Mouse (Mus musculus) kidney, adult 8-10 months (tissue): ENCODE measurements around the gene Slc29a2.
"Not testable (repeated sequence)": the region's sequence is repeated elsewhere in the genome, so short reads cannot be mapped to it uniquely, and the experiment has no call there.

Experiments
- DNase-seq, 2 experiments: peaks; one replicate each; pipeline ENCODE4 v3.0.0; 2022

Slc29a2 gene

DNA sequence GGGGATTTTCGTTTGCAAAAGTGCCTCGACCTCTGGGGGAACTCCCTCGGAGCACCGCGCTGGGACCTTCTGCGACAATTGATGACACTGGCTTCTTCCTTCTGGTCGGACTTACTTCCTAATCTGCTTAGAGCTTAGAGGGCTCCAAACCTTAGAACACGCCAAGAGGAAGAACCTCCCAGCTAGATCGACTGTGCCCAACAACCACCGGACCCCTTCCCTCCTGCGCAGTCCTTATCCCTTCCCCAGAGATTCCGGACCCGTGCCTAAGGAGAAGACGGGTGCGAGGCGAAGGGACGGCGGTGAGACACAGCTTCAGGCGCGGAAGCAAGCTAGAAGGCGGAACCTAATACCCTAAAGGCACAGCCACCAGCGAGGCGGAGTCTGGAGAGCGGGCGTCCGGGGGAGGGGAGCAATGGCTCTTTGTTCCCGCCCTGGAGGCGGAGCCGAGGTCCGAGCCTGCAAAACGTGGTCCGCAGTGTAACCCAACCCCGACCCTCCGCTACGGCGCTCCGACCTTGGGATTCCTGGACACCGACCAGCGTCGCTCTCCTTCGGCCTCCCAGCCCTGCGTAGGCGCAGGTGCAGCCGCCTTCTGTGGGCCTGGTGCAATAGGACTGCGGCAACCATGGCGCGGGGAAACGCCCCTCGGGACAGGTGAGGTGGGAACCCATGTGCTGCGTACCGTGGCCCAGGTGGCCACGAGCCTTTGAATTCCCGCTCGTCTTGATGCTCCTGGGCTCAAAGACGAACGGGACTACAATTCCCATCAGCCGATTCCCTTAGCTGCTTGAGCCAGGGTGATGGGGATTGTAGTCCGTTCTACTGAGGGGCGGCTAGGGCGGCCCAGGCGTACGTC, at the start of gene Slc29a2:
Slc29a2 (plus strand) TSS at position 240 of the 859 bp plus-strand sequence.
- DNase-seq: peak; percentile 93 to 95

DNA sequence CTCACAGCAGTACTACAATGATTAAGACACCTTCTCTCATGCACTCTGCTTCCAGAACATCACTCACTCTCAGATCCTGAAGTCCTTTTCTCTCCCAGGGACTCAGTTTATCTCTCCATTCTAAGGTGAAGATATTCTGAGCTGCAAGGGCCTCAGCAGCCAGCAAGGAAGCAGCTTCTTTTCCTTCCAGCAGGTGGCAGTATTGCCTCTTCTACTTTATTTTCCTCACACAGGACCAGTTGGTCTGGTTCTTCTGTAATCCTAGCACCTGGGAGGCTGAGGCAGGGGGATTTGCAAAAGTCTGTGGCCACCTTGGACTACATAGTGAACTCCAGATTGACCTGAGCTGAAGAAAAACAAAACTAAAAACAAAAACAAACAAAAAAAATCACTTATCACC, 41.9 kb upstream of the Slc29a2 start:
- DNase-seq: peak; percentile 29 to 38

DNA sequence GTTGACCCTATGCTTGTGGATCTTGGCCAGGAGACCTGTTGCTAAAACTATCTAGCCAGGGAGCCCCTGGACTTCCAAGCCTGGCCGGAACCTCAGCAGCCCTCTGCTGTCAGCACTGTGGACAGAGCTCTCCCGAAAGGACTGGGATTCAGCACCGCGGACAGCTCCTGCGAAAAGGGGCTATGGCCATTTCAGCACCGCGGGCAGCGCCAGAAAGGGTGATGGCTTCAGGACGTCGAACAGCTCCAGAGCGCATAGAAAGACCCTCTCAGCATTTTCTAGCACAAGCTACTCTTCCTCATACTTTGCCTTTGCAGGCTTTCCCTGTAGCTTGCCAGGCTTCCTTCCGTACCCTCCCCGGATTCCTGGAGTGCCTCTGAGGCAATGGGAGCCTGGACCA, 34.6 kb upstream of the Slc29a2 start:
- peak; percentile 73 to 90 for DNase-seq

DNA sequence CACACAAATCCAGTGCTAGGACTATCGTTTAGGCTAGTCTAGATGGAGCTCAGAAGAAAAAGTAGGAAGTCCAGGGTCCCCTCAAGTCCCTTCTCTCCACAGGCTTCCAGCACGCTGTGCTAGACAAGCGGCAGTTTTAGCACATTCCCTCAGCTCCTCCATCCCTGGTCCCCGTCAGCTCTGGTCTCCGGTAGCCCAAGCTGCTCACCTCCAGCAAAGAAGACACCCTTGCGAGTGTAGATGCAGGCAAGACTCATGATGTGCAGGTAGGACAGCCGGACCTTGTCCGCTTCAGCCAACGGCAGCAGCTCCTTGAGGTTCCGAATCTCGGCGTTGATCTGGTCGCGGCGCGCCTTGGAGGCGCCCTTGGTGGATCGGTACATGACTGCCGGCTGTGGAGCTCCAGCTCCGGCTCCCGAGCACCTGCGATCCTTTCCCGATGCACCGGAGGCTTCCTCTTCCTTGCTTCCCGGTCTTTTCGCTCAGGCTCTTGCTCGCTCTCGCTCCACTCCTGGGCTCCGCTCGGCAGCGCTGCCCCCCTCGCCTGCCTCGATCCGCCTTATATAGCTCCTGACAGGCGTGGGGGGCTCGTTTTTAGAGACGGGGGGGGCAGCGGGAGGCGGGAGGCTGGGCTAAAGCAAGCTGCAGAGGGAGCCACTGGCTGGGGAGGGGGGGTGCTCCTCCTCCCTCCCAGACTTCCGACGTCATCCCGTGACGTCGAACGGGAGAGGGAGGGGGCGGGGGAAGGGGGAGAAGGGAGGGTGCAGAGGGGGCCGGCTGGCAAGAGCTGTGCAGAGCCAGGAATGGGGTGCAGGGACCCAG, 34.0 kb upstream of the Slc29a2 start:
- no peak for DNase-seq

DNA sequence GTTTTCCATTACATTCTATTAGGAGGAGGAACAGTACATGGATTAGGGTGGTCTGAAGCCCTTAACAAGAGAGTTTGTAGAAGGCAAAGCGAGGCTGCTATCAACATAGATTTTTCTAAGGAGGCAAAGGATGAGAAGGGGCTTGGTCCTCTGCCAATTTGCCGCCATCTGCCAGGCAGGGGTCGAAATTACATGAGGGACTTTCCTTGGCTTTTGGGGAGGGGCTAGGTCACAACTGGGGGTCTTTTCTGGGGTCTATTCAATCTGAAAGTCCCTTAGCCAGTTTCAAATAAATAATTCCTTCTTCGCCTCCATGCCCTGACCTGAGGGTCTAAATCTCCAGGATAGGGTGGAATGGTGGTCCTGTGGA, 33.4 kb upstream of the Slc29a2 start, which contains the start of gene Npas4:
Npas4 (minus strand) TSS at position 61 of the 370 bp plus-strand sequence.
- DNase-seq: no peak

DNA sequence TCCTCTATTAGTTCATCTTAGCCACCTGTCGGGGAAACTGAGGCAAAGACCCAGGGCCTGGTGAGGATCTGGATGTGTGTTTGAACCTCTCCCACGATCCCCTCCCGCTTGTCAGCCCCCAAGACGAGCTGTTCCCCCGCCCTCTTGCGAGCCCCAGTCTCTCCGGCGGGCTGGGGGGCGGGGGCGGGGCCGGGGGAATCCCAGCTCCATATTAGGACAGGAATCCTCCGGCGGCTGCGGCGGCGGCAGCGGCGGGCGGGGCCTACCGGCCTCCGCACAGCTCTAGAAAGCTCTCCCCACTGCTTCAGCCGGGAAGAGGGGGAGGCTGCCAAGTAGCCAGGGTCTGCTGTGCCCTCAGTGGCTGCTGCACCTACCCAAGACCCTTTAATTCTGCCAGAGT, 32.9 kb upstream of the Slc29a2 start:
- no peak for DNase-seq

DNA sequence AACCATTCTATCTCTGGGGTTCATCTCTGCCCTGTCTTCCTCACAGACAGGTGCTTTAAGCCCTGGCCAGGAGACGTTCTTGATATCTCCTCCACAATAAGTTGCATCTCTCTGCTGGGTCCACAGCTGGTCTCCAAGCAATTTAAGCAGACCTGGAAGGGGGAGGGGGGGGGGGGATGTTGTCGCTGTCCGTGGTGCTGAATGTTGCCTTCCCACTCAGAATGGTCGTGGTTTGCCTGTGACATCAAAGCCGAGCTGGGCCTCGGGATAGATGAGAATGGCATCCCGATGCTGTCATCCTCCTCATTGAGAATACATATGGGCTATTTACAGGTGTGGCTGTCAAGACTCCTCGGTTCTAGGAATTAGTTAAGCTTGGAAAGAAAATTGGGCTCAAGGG, 31.3 kb upstream of the Slc29a2 start:
- no peak for DNase-seq

DNA sequence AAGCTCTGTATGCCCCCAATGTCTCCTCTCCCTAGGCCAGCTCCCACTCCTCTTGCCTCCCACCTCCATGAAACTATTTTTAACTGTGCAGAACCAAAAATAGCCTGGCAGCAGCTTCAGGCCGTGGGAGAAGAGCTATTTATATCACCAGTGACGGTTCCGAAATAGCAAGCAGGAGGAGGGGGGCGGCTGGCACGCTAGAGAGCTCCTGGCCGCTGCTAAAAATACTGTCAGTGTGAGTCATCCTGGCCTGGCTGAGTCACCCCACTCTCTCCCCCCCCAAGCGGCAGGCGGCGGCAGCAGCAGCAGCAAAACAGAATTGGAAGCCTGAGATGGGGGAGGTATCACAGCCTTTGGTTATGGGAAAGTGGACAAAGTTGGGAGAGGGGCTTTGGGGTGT, 30.8 kb upstream of the Slc29a2 start:
- no peak for DNase-seq

DNA sequence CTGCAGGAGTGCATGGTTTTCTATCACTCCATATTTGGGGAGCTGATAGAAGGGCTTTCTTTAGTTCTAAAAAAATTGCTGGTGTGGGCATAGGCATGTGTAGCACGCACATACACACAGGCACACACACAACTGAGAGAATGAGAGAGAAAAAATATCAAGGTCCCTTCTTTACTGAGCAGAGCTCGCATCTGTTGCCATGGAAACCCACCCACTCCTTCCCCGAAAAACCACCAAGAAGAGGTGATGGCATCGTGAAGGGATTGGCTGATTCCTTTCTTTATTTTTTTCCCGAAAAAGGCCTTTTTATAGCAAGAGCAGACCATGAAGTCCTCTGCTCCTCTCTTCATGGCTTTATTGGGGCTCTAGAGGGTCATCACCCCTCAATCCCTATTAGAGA, 29.6 kb upstream of the Slc29a2 start:
- DNase-seq: no peak

DNA sequence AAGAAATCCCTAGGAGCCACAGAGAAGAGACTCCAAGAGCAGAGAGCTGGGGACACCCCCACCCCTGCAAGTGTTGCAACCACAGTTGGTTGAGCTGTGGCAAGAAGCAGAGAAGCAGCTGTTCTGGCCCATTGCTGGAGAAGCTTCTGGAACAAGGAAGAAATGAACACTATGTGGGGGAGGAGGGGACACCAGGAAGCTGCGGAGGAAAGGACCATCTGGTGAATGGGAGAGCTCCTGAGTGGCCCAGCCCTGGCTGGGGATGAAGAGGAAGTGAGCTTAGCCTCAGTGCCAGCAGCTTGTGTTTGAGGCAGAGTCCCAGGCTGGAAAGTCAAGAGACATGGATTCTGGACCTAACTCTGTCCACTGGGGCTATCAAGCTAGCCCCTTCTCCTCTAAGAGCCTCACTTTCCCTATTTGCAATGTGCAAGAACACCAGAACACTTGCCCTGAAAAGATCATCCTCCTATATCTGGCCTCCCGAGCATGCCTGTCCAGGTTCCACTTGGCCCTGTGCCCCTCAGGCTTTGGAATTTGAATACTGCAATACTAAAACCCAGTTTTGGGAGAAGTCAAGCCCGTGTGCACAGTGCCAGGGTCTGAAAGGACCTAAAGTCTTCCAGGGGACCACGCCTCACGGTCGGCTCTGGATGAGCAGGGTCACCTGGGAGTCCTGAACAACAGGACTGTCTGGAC, 24.1 kb upstream of the Slc29a2 start:
- DNase-seq: no peak

DNA sequence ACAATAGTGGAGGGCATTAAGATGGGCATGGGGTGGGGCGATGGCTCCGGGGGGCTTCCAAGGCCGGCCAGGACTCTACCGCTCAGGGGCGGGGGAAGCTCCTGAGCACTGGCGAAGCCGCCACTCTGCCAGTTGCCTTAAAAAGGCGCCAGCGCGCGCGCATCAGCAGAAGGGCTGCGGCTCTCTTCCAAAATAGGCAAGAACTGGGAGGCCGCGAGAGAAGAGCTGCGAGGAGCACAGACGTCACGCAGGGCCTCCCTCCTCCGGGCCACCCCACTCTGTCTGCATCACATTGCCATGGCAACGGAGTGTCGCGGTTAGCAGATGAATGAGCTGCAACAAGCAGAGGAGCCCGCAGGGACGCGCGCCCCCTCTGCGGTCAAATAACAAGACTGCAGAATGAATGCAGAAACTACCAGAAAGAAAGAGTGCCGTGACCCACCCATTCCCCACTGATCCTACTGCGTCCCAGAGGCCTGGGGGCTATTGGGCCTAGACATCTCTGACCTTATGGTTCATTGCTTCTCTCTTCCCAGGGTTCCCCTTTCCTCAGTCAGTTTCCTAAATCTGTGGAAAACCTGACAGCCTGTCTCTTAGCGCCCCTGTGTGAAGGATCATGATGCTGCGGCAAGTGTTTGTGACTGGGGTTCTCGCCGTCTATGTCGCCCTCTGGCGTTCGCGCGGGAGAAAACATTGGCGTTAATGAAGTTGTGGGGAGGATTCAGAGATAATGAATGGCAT, 21.8 kb upstream of the Slc29a2 start:
- DNase-seq: peak; percentile 48 to 70

DNA sequence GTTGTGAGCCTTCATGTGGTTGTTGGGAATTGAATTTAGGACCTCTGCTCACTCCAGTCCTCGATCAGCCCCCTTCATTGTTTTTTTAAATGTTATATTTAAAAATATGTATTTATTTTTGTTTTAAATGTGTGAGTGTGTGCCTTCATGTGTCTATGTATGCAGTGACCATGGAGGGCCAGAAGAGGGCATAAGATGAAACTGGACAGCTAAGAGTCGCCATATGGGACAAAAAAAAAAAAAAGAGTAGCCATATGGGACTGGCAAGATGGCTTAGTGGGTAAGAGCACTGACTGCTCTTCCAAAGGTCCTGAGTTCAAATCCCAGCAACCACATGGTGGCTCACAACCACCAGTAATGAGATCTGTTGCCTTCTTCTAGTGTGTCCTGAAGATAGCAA, 20.0 kb upstream of the Slc29a2 start:
- DNase-seq: not testable (repeated sequence)

DNA sequence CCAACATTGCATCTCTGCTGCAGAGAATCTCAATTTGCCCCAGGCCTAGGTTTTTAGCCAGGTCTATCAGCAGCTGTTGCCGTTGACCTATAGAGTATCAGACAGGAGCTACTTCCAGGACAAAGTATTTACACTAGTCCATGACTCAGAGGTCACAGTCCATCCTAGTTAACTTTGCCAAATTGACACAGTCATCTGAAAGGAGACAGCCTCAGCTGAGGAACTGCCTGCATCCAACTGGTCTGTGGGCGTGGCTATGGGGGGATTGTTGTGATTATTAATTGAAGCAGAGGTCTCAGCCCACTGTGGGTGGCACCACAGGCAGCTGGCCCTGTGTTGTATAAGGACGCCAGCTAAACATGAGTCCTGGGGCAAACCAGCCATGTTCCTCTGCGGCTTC, 18.7 kb upstream of the Slc29a2 start:
- no peak for DNase-seq

DNA sequence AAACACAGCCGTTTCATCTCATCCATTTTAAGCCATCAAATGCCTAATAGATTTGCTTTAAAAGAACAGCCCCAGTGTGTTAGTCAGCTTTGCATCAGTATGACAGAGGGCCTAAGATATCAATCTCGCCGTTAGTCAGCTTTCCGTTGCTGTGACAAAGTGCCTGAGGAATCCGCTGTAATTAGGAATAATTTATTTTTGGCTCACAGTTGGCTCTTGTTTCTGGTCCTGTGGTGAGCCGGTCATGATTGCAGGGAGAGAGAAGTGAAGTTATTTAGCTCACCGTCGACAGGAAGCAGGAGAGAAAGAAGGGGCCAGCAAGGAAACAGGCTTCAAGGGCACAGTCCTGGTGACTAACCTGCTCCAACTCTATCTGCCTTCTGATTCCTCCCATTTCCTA, 10.5 kb upstream of the Slc29a2 start:
- DNase-seq: no peak

DNA sequence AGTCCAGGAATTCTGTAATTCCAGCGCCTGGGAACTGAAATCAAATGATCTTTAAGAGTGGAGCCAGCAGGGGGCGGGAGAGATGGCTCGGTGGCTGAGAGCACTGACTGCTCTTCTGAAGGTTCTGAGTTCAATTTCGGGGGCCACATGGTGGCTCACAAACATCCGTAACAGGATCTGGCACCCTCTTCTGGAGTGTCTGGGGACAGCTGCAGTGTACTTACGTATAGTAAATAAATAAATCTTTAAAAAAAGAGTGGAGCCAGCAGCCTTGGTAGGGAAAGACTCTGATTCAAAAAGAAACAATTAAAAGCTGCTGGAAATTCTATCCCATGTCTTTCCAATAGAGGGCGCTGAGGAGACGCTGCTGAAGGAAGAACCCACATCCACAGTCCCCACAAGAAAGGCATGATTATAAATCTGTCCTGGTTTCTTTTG, 8.7 kb upstream of the Slc29a2 start:
- peak; percentile 30 to 43 for DNase-seq

DNA sequence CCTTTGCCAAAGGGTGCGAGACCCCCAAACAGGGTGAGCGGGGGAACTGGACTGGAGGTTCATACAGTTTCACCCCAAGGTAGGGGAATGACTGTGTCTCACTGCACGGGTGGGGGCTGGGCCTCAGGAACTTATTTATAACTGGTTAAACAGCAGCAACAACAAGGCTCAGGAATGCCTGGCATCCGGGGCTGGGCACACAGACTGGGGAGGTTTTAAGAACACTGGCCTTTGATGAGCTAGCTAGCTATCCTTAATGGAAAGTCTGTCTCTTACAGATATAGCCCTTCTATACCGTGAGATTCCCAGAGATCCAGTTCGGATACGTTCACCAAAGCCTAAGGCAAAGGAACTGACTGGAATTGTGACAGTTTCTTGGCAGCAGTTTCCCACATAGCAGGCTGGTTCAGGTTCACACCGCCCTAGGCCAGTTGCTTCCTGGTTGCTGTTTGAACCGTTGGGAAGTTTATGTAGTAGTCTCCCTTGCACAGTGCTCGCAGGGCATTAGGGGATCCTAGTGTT, 7.4 kb upstream of the Slc29a2 start:
- peak; percentile 58 to 59 for DNase-seq

DNA sequence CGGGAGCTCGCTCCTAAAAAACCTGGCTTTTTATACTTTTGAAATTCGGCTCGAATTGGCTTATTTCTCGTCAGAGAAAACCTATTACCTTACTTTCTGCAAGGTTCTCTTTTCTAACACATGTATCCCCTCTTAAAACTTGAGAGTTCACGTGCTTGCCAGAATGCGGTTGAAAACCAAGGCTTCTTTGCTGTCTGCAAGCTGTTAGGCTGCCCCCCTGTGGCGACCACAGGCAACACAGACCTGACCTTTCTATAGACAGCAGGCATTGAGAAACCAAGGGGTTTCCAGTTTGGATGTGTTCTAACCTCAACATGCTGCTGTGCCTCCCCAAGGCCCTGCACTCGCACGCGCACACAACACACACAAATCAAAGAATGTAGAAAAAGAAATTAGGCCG, 6.9 kb upstream of the Slc29a2 start:
- DNase-seq: peak; percentile 54 to 70

DNA sequence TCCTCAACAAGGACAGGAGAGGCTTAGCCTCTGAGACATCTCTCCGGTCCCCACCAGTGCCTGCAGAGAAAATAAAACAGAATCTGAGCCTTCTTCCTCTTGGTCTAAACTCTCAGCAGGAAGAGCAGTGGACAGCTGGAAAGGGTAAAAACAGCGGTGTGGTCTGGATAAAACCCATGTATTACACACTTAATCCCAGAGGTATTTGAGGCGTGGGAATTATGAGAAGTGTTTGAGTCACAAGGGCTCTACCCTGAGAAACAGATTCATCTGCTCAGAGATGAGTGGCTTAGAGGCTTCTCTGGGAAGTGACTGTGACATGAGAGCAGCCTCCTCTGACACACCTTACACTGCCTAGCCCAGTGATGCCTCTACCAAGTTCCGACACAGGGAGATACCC, 6.0 kb upstream of the Slc29a2 start:
- DNase-seq: no peak

DNA sequence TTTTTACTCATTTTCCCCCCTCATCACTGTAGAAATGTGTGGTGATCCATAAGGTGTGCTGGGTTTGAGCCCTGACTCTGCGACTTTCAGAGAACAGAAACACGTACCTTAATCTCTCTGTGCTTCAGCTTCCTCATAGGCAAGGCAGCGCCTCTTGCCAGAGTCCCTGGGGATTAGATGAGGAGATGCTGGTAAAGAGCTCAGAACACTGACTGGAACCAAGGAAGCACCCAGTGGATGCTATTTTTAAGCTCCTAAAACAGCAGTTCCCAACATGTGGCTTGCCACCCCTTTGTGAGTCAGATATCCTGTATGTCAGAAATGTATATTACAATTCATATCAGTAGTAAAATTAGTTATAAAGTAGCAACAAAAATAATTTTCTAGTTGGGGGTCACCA, 5.5 kb upstream of the Slc29a2 start:
- no peak for DNase-seq

DNA sequence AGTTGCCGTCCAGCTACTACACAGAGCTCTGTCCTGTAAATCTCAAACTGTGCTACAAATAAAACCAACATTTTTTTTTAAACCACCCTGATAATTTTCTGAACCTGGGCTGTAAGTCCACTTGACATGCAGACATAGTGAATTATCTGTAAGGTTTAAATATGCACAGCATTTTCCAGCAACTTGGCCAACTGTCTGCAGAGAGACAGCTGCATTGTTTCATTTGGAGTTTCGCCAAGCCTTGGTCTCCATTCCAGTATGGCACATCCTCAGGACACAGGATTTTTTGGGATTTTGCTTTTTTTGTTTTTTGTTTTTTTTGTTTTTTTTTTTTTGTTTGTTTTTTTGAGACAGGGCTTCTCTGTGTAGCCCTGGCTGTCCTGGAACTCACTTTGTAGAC, 2.2 kb upstream of the Slc29a2 start:
- DNase-seq: no peak

DNA sequence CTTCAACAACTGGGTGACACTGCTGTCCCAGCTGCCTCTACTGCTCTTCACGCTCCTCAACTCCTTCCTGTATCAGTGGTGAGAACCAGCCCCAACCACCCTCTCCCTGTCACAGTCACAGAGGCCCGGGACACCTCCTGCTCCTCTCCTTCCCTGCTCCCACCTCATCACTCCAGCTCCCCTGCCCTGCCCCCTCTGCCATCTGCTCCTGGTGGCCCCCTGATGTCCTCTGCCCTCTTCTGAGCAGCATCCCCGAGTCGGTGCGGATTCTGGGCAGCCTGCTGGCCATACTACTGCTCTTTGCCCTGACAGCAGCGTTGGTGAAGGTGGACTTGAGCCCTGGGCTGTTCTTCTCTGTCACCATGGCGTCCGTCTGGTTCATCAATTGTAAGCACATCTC, 2.5 kb downstream of the Slc29a2 start:
- DNase-seq: no peak

DNA sequence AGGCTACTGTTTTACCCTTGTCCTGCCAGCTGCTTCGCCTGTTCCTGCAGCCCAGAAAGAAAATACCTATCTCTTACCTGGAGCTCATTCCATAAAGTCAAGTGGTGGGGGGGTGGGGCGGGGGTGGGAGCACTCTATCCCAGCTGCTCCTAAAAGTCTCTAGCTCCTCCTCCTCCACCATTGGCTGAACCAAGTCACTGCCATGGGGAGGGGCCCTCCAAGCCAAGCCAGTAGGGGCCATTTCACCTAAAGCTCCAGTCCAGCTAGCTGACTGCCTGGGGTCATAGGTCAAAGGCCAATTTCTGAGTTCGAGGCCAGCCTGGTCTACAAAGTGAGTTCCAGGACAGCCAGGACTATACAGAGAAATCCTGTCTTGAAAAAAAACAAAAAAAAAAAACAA, 9.0 kb downstream of the Slc29a2 start:
- no peak for DNase-seq
